Mouse (Mus musculus) stomach, embryonic 16.5 days (tissue): ENCODE measurements around the gene Msh6. TPM values are rescaled to one million over a fixed set of nuclear protein-coding genes. Genes with fewer than 3 reads are reported as not detected.

Source experiments
- ATAC-seq: fragments of 200-750 bp; cut with Nextera tagmentation; 2 replicates; pipeline ENCODE4 v1.8.0; 2017; ENCODE audit warnings: moderate number of reproducible peaks, moderate TSS enrichment; ENCODE audit not compliant: insufficient read depth, low FRiP score
- H3K27ac ChIP-seq: fragments of 300-500 bp; sonication (generic); 2 replicates; pipeline ENCODE4 v1.5.1; 2014; ENCODE audit warnings: low read length
- H3K27me3 ChIP-seq: fragments of 300-500 bp; sonication (generic); 2 replicates; pipeline ENCODE4 v1.6.1; 2014; ENCODE audit warnings: low read length, control low read depth, mixed read lengths; ENCODE audit not compliant: control insufficient read depth, insufficient read depth
- H3K36me3 ChIP-seq: fragments of 300-500 bp; sonication (generic); 2 replicates; pipeline ENCODE4 v1.6.1; 2014; ENCODE audit warnings: low read length; ENCODE audit not compliant: control insufficient read depth, insufficient read depth
- H3K4me1 ChIP-seq: fragments of 300-500 bp; sonication (generic); 2 replicates; pipeline ENCODE4 v1.6.1; 2014; ENCODE audit warnings: low read length, control low read depth, mixed read lengths; ENCODE audit not compliant: control insufficient read depth, insufficient read depth
- H3K4me2 ChIP-seq: fragments of 300-500 bp; sonication (generic); 2 replicates; pipeline ENCODE4 v1.6.1; 2014; ENCODE audit warnings: low read depth, low read length, mixed read lengths
- H3K4me3 ChIP-seq: fragments of 300-500 bp; sonication (generic); replicated peaks from 2 replicates; pipeline ENCODE4 v1.5.1; 2014; ENCODE audit warnings: mild to moderate bottlenecking, low read length
- H3K9ac ChIP-seq: fragments of 300-500 bp; sonication (generic); 2 replicates; pipeline ENCODE4 v1.6.1; 2014; ENCODE audit warnings: low read length
- H3K9me3 ChIP-seq: fragments of 300-500 bp; sonication (generic); replicated peaks from 2 replicates; pipeline ENCODE4 v1.6.1; 2016; ENCODE audit warnings: low read length, control low read depth; ENCODE audit not compliant: control insufficient read depth
- WGBS: fragments of 180-500 bp; shearing (Covaris S2); extraction: QIAGEN DNeasy Blood & Tissue Kit; methylation state at CpG from one replicate; pipeline ENCODE4 v1.1.7; 2014; 5-methylcytosine and 5-hydroxymethylcytosine counted together
- polyA plus RNA-seq: library from polyadenylated mRNA; unstranded; fragments of >200 nt; fragmentation: Nextera tagmentation; extraction: Ambion mirVana; gene quantifications from 2 replicates; pipeline ENCODE4 v1.2.1, GENCODE M21; 2015

Msh6 gene
- polyA plus RNA-seq, 1 experiment from 2014 or later: 38.4 TPM

- H3K4me3 ChIP-seq: no peak overlapping the region
- no peak overlapping the region for H3K4me2 ChIP-seq
- H3K27me3 ChIP-seq: no peaks in the 10 kb centered on the region
- no peaks in the 10 kb centered on the region for H3K36me3 ChIP-seq
- WGBS: 85% methylated on average over 5 of the region's 5 CpGs
- no peaks in the 10 kb centered on the region for H3K4me1 ChIP-seq
- ATAC-seq: no peak
- no peak overlapping the region for H3K27ac ChIP-seq
- H3K9me3 ChIP-seq: no peaks in the 10 kb centered on the region
- no peak overlapping the region for H3K9ac ChIP-seq
Measured at GRCm38 (mm10) chr17:88031755-88032154, 56.9 kb downstream of the Msh6 start.

- Histone ChIP-seq H3K27me3 (no peaks in the 10 kb centered on the region), H3K9ac (no peak overlapping the region), H3K4me2 (no peak overlapping the region), H3K4me1 (no peaks in the 10 kb centered on the region), H3K36me3 (no peaks in the 10 kb centered on the region), H3K9me3 (no peaks in the 10 kb centered on the region), H3K4me3 (no peak overlapping the region), H3K27ac (no peak overlapping the region)
- 79% methylated on average over 4 of the region's 4 CpGs for WGBS
- ATAC-seq: no peak
Measured at GRCm38 (mm10) chr17:88034418-88034817, 59.6 kb downstream of the Msh6 start.

Other genes starting within 250 kb of the Msh6 start
- not detected in 2 replicates for gene Kcnk12, start 177.1 kb upstream of the Msh6 start, polyA plus RNA-seq
- gene Rpl36-ps4, start 54.1 kb upstream of the Msh6 start, polyA plus RNA-seq: not detected in 2 replicates
- gene Fbxo11, start 90.2 kb downstream of the Msh6 start, polyA plus RNA-seq: 11.9 and 12.4 TPM in 2 replicates